Mouse (Mus musculus) CH12.LX (cell line): ENCODE results near the gene Mfrp. TPM values are rescaled to one million over a fixed set of nuclear protein-coding genes. Genes with fewer than 3 reads are reported as not detected.

ENCODE experiments used
- DNase-seq: peaks from one replicate; pipeline ENCODE4 v3.0.0-alpha.2; 2013; ENCODE audit errors: extremely low read depth
- H3K27ac ChIP-seq: 2 replicates; pipeline ENCODE4 v1.5.1; 2012; ENCODE audit warnings: low read depth, mild to moderate bottlenecking, control low read depth, moderate library complexity; ENCODE audit not compliant: insufficient read depth
- H3K27me3 ChIP-seq: replicated peaks from 2 replicates; pipeline ENCODE3; 2012; ENCODE audit warnings: inconsistent platforms
- H3K36me3 ChIP-seq, 2 experiments: replicated peaks in 1 of 2; 2 replicates each; pipeline versions ENCODE3 to v1.6.1; 2012; ENCODE audit warnings: inconsistent platforms in 1 of 2, low read length in 1 of 2, mild to moderate bottlenecking in 1 of 2, mixed read lengths in 1 of 2, moderate library complexity in 1 of 2; ENCODE audit not compliant: control insufficient read depth in 1 of 2, insufficient read depth in 1 of 2
- H3K4me1 ChIP-seq, 2 experiments: 2 replicates each; pipeline ENCODE4 v1.6.1; 2012; ENCODE audit warnings: inconsistent platforms in 1 of 2, moderate library complexity in 1 of 2; ENCODE audit not compliant: insufficient read depth in 2 of 2, control insufficient read depth in 1 of 2
- H3K4me2 ChIP-seq: 2 replicates; pipeline ENCODE4 v1.6.1; 2012; ENCODE audit warnings: low read depth, mild to moderate bottlenecking, control low read depth; ENCODE audit not compliant: poor library complexity, insufficient read depth, severe bottlenecking
- H3K4me3 ChIP-seq, 3 experiments: fragments of 150-350 bp in 1 of 3; sonication (generic) in 1 of 3; replicated peaks in 1 of 3; 2 replicates each; pipeline versions ENCODE3 to v1.5.1; 2011 to 2012; ENCODE audit warnings: low read depth in 2 of 3, low read length in 2 of 3, mild to moderate bottlenecking in 2 of 3, moderate library complexity in 2 of 3, control low read depth in 1 of 3, improper control_type of control experiment in 1 of 3, inconsistent platforms in 1 of 3, mixed read lengths in 1 of 3; ENCODE audit not compliant: poor library complexity in 1 of 3
- H3K79me2 ChIP-seq: replicated peaks from 2 replicates; pipeline ENCODE4 v1.6.1; 2012; ENCODE audit warnings: mild to moderate bottlenecking, moderate library complexity; ENCODE audit not compliant: control insufficient read depth, poor library complexity, insufficient read depth, severe bottlenecking; ENCODE audit errors: extremely low read depth
- H3K9ac ChIP-seq: 2 replicates; pipeline ENCODE4 v1.6.1; 2012; ENCODE audit warnings: low read depth, mild to moderate bottlenecking, control low read depth, moderate library complexity; ENCODE audit not compliant: insufficient read depth
- H3K9me3 ChIP-seq: replicated peaks from 2 replicates; pipeline ENCODE3; 2012; ENCODE audit warnings: low read length, inconsistent platforms, mixed read lengths
- CHD2 ChIP-seq: IDR thresholded peaks from 2 replicates; pipeline ENCODE4 v1.6.1; 2011; ENCODE audit warnings: low read length, improper control_type of control experiment
- CTCF ChIP-seq, 2 experiments: IDR thresholded peaks in 1 of 2; conservative IDR thresholded peaks in 1 of 2; 2 replicates each; pipeline ENCODE4 v1.5.1; 2011 to 2012; ENCODE audit warnings: low read depth in 2 of 2, low read length in 2 of 2, improper control_type of control experiment in 1 of 2, inconsistent platforms in 1 of 2, mild to moderate bottlenecking in 1 of 2, moderate library complexity in 1 of 2
- ELF1 ChIP-seq: IDR thresholded peaks from 2 replicates; pipeline ENCODE4 v1.6.1; 2014; ENCODE audit warnings: low read depth, mild to moderate bottlenecking, inconsistent platforms, low read length, improper control_type of control experiment
- GABPA ChIP-seq: IDR thresholded peaks from 2 replicates; pipeline ENCODE4 v1.6.1; 2012; ENCODE audit warnings: low read depth, low read length, improper control_type of control experiment, inconsistent platforms; ENCODE audit not compliant: insufficient replicate concordance
- IRF4 ChIP-seq: IDR thresholded peaks from 2 replicates; pipeline ENCODE4 v1.6.1; 2014; ENCODE audit warnings: low read depth, mild to moderate bottlenecking, inconsistent platforms, low read length, improper control_type of control experiment
- JUN ChIP-seq: IDR thresholded peaks from 2 replicates; pipeline ENCODE4 v1.6.1; 2011; ENCODE audit warnings: low read depth, mild to moderate bottlenecking, low read length, improper control_type of control experiment, moderate library complexity; ENCODE audit not compliant: insufficient read depth
- KAT2A ChIP-seq: IDR thresholded peaks from 2 replicates; pipeline ENCODE4 v1.6.1; 2012; ENCODE audit warnings: low read length, improper control_type of control experiment, inconsistent platforms; ENCODE audit not compliant: insufficient replicate concordance
- MAFK ChIP-seq: IDR thresholded peaks from 2 replicates; pipeline ENCODE4 v1.6.1; 2011; ENCODE audit warnings: low read length, improper control_type of control experiment; ENCODE audit not compliant: insufficient replicate concordance
- MAX ChIP-seq: IDR thresholded peaks from 2 replicates; pipeline ENCODE4 v1.6.1; 2011; ENCODE audit warnings: low read length, improper control_type of control experiment
- MAZ ChIP-seq: IDR thresholded peaks from 2 replicates; pipeline ENCODE4 v1.6.1; 2012; ENCODE audit warnings: low read depth, mild to moderate bottlenecking, inconsistent platforms, low read length, improper control_type of control experiment, moderate library complexity
- MXI1 ChIP-seq: IDR thresholded peaks from 2 replicates; pipeline ENCODE4 v1.6.1; 2011; ENCODE audit warnings: mild to moderate bottlenecking, low read depth, low read length, improper control_type of control experiment
- MYC ChIP-seq: IDR thresholded peaks from 2 replicates; pipeline ENCODE4 v1.6.1; 2011; ENCODE audit warnings: low read depth, mild to moderate bottlenecking, improper control_type of control experiment, low read length
- NELFE ChIP-seq: IDR thresholded peaks from 2 replicates; pipeline ENCODE4 v1.6.1; 2011; ENCODE audit warnings: low read depth, low read length, improper control_type of control experiment
- POLR2A ChIP-seq: IDR thresholded peaks from 2 replicates; pipeline ENCODE4 v1.6.1; 2011; ENCODE audit warnings: low read depth, mild to moderate bottlenecking, improper control_type of control experiment, low read length
- POLR2AphosphoS2 ChIP-seq: IDR thresholded peaks from 2 replicates; pipeline ENCODE4 v1.6.1; 2011; ENCODE audit warnings: low read depth, low read length, improper control_type of control experiment
- RAD21 ChIP-seq: IDR thresholded peaks from 2 replicates; pipeline ENCODE4 v1.6.1; 2011; ENCODE audit warnings: low read depth, mild to moderate bottlenecking, low read length, improper control_type of control experiment, moderate library complexity
- SIN3A ChIP-seq: IDR thresholded peaks from 2 replicates; pipeline ENCODE4 v1.6.1; 2012; ENCODE audit warnings: low read length, improper control_type of control experiment, inconsistent platforms
- SMC3 ChIP-seq: IDR thresholded peaks from 2 replicates; pipeline ENCODE4 v1.6.1; 2011; ENCODE audit warnings: low read depth, low read length, improper control_type of control experiment
- TBP ChIP-seq: conservative IDR thresholded peaks from 2 replicates; pipeline ENCODE4 v1.6.1; 2011; ENCODE audit warnings: low read depth, low read length, improper control_type of control experiment
- UBTF ChIP-seq: IDR thresholded peaks from 2 replicates; pipeline ENCODE4 v1.6.1; 2012; ENCODE audit warnings: low read depth, mild to moderate bottlenecking, inconsistent platforms, low read length, improper control_type of control experiment, moderate library complexity
- USF1 ChIP-seq: IDR thresholded peaks from 2 replicates; pipeline ENCODE4 v1.6.1; 2014; ENCODE audit warnings: low read depth, mild to moderate bottlenecking, inconsistent platforms, low read length, improper control_type of control experiment
- USF2 ChIP-seq: conservative IDR thresholded peaks from 2 replicates; pipeline ENCODE4 v1.6.1; 2011; ENCODE audit warnings: low read depth, low read length, improper control_type of control experiment
- ZC3H11A ChIP-seq: IDR thresholded peaks from 2 replicates; pipeline ENCODE4 v1.6.1; 2012; ENCODE audit warnings: low read depth, mild to moderate bottlenecking, inconsistent platforms, low read length, improper control_type of control experiment
- ZKSCAN1 ChIP-seq: IDR thresholded peaks from 2 replicates; pipeline ENCODE4 v1.6.1; 2012; ENCODE audit warnings: low read depth, inconsistent platforms, low read length, improper control_type of control experiment, borderline replicate concordance
- ZMIZ1 ChIP-seq: IDR thresholded peaks from 2 replicates; pipeline ENCODE4 v1.6.1; 2012; ENCODE audit warnings: low read depth, mild to moderate bottlenecking, inconsistent platforms, low read length, improper control_type of control experiment
- dilution Hi-C: fragments of 300-500 bp; cut with MboI; formaldehyde crosslinking; loops from 2 replicates; pipeline ENCODE4 v1.14.3; 2020; ENCODE audit warnings: low sequenced_read_pairs; ENCODE audit not compliant: extremely low pct_unique_long_range_greater_than_20kb, extremely low pct_ligation_motif_present
- in situ Hi-C: fragments of 300-500 bp; cut with MboI; formaldehyde crosslinking; loops from 3 replicates; pipeline ENCODE4 v1.14.3; 2019; ENCODE audit warnings: low sequenced_read_pairs, low pct_ligation_motif_present, low pct_unique_long_range_greater_than_20kb, mixed read lengths
- polyA plus RNA-seq: library from polyadenylated mRNA; unstranded; fragments of >175 nt; gene quantifications from 2 replicates; pipeline ENCODE4 v1.2.1, GENCODE M21; 2012; ENCODE audit warnings: low read depth; ENCODE audit not compliant: insufficient read length
- total RNA-seq, 2 experiments: library from RNA; depleted of rRNA; stranded (reverse); fragments of 300-350 nt in 1 of 2; fragments of >200 nt in 1 of 2; gene quantifications; 2 replicates each; pipeline ENCODE4 v1.2.3; 2012 to 2014

Mfrp gene
- total and polyA plus RNA-seq, 3 experiments, result not detected

DNA sequence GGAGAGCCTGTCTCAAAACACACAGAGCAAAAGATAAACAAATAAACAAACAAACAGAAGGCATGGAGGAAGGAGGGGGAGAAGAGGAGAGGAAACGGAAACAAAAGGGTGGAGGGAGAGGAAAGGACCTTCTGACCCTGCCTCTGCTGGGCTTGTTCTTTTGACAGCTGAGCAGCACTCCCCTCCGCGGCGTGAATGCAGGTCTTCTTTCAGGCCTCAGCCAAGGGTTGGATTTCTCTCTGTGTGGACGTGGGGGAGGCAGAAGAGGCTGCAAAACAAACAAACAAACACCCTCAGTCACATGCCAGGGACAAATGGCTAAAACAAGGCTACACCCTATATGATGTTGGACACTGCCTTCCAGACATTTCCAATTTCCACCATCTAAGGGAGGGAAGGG is 23.5 kb downstream of the Mfrp start (continued):
- no peak for TF ChIP-seq POLR2A

DNA sequence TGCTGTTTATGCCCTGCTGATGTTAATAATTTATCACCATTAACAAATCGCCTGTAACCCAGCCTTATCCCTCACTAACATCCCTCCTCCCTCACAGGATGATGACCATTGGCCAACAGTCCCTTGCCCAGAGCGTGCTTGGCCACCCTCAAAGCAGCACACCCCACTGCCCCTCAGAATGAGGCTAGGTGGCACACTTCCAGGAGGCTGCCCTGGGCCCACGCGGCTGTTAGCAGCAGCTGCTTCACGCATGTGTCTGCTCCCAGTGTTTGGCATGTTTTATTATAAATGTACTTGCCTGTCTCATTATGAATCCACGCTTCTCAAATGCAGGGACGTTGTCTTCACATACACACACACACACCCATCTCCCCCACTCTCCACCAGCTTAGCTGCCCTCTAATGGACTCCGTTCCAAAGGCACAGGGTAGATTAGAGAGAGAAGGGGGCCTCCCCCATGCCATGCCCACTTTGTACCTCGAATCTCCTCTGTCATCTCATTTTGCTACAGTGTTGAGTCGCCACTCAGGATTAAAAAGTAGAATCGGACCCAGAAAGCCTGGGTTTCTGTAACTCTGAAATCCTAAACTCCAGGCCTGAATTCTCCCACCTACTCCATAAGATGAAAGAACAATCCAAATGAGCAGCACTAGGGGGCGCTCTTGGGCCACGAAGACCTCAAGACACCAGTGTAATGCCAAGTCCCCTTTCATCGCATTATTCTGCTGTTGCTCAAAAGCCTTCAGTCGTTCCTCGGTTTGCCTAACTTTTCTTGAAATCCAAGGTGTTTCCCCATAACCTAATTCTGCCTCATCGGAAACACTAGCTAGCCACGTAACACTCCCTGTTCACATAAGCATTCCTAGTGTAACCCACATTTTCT is 24.3 kb downstream of the Mfrp start:
- Histone ChIP-seq H3K9me3 (no peaks in the 10 kb centered on the region), H3K36me3 (no peaks in the 10 kb centered on the region), H3K4me1 (peaks cover 0 to 31% of the 10 kb centered on the region in 2 experiments; a peak in 3 of 4 replicates), H3K9ac (peak overlapping the region; percentile 2; the same call in 1 of the 2 replicates), H3K79me2 (no peaks in the 10 kb centered on the region), H3K27ac (no peak overlapping the region), H3K27me3 (peaks cover 20% of the 10 kb centered on the region), H3K4me2 (peak overlapping the region; percentile 52), H3K4me3 (peak overlapping the region in 2 of 3 experiments; percentile 21 to 25)
- DNase-seq, result peak; percentile 90
- in situ Hi-C loops, result loop anchor here (10.0 kb wide), 1 partner anchor 139 kb away; the partner anchor contains the start of gene Nlrx1
- dilution Hi-C loops, result no loop called here
- TF ChIP-seq CTCF (conservative IDR thresholded peaks at IDR 0.05 in 1 of 2, IDR thresholded peaks at IDR 0.05 in 1 of 2; ENCODE audit: low read depth in 2 of 2, low read length in 2 of 2) (peak; percentile 87 to 95), ELF1 (no peak; the same call in 1 of the 2 replicates), IRF4 (peak; percentile 41), MXI1 (no peak), SMC3 (peak; percentile 67), JUN (no peak), NELFE (no peak), KAT2A (no peak), USF1 (no peak), CHD2 (no peak), MYC (no peak), TBP (no peak), ZC3H11A (peak; percentile 33), ZKSCAN1 (no peak), POLR2AphosphoS2 (no peak), MAFK (no peak), MAZ (0 out of 2 replicates have a peak, but pooled peaks have one; percentile 27), USF2 (no peak), MAX (no peak), UBTF (no peak), GABPA (no peak), SIN3A (peak; percentile 35; the same call in 1 of the 2 replicates), RAD21 (peak; percentile 90), ZMIZ1 (no peak)
